Mouse (Mus musculus): ENCODE measurements around the gene Mto1.

GRCm38 (mm10) chr9:78482386-78482785 is 34.4 kb downstream of the Mto1 start:
- TF ChIP-seq ZNF384 (IDR thresholded peaks at IDR 0.05; ENCODE audit: low read depth, low read length) (no peak), CHD2 (IDR thresholded peaks at IDR 0.05; ENCODE audit: low read depth, low read length) (no peak), ZC3H11A (IDR thresholded peaks at IDR 0.05; ENCODE audit: borderline replicate concordance, low read depth, low read length) (no peak), HCFC1 (IDR thresholded peaks at IDR 0.05; ENCODE audit: borderline replicate concordance, insufficient read depth, low read length) (no peak)

Data from ES-E14 (cell line).